In the genomic region with DNA sequence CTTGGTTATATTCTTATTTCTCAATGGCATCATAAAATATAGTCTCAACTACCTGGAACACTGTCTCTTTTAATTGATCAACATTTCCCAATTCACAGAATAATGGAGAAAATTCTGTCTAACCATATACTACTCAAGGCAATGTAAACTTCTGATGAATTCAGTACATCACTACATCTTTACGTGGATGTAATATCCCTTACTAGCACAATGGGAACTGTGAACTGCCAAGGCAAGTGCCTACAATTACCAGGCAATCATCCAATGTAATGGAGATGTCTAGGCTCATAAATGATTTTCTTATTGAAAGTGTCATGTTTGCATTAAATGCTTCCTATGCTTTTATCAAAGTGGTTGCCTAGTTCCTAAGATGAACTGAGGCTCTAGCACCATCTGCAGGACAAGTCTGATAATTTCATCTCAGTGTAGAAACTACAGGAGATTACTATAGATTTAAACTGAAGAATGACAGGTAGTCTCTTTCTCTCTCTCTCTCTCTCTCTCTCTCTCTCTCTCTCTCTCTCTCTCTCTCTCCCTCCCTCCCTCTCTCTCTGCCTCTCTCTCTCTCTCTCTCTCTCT, we compare ENCODE assay signal across 9 mouse cellular contexts.
DNase-seq lines count a peak whose midpoint lies in the region; ATAC-seq and TF ChIP-seq lines count a peak whose summit lies in the region.
"Had no signal": no experiment of that assay in that cellular context is flagged by ENCODE, and none has a peak within 500 bp of the region (broad histone marks: within the 10 kb centered on the region; RNA-seq: fewer than 3 reads in every experiment).

No protein-coding gene starts in this region.

- H3K4me1 ChIP-seq in heart, embryonic 10.5 days = no peaks in the 10 kb centered on the region
- H3K4me1 ChIP-seq in forebrain, postnatal 0 days (ENCODE audit: insufficient read depth) = no peaks in the 10 kb centered on the region
- no peaks in the 10 kb centered on the region for H3K4me1 ChIP-seq in midbrain, embryonic 16.5 days (ENCODE audit: control insufficient read depth, insufficient read depth, low read length)
- H3K4me1 ChIP-seq: limb, embryonic 13.5 days had no signal

- no peaks in the 10 kb centered on the region for H3K36me3 ChIP-seq in heart, embryonic 10.5 days
- no peaks in the 10 kb centered on the region for H3K36me3 ChIP-seq in forebrain, postnatal 0 days (ENCODE audit: insufficient read depth)
- no peaks in the 10 kb centered on the region for H3K36me3 ChIP-seq in midbrain, embryonic 16.5 days (ENCODE audit: control insufficient read depth, insufficient read depth, low read length)
- H3K36me3 ChIP-seq: limb, embryonic 13.5 days had no signal

- H3K4me3 ChIP-seq in heart, embryonic 10.5 days = no peak overlapping the region
- no peak overlapping the region for H3K4me3 ChIP-seq in forebrain, postnatal 0 days (ENCODE audit: low read depth, low read length)
- H3K4me3 ChIP-seq in midbrain, embryonic 16.5 days (ENCODE audit: low read depth, low read length) = no peak overlapping the region
- H3K4me3 ChIP-seq: limb, embryonic 13.5 days had no signal

- TF ChIP-seq CTCF in forebrain, postnatal 0 days (IDR thresholded peaks at IDR 0.05; ENCODE audit: low read depth) = peak; percentile 82

- no peak overlapping the region for H3K4me2 ChIP-seq in forebrain, postnatal 0 days (ENCODE audit: low read depth)
- no peak overlapping the region for H3K4me2 ChIP-seq in midbrain, embryonic 16.5 days (ENCODE audit: low read length)
- H3K4me2 ChIP-seq: limb, embryonic 13.5 days had no signal

- DNase-seq in heart, postnatal 10 days = peak; percentile 29 to 57
- DNase-seq in heart, embryonic 10.5 days (ENCODE audit: low spot score) = no peak
- DNase-seq in brain, adult 2 months (ENCODE audit: low read depth, low spot score) = peak; percentile 68
- DNase-seq in forebrain, postnatal 0 days = peak; percentile 83
- DNase-seq in layer of hippocampus, adult 18-20 months (ENCODE audit: low spot score in 2 of 2) = peak; percentile 6 to 78
- no peak for DNase-seq in ovary, postnatal 10 days (ENCODE audit: low spot score)

- no peak overlapping the region for H3K27ac ChIP-seq in heart, embryonic 10.5 days
- H3K27ac ChIP-seq in forebrain, postnatal 0 days (ENCODE audit: low read depth, low read length) = no peak overlapping the region
- no peak overlapping the region for H3K27ac ChIP-seq in midbrain, embryonic 16.5 days (ENCODE audit: low read length)
- H3K27ac ChIP-seq: limb, embryonic 13.5 days had no signal

- no peaks in the 10 kb centered on the region for H3K27me3 ChIP-seq in heart, embryonic 10.5 days (ENCODE audit: insufficient read depth, poor library complexity, severe bottlenecking)
- H3K27me3 ChIP-seq in forebrain, postnatal 0 days (ENCODE audit: insufficient read depth, low read length) = no peaks in the 10 kb centered on the region
- H3K27me3 ChIP-seq in midbrain, embryonic 16.5 days (ENCODE audit: control insufficient read depth, insufficient read depth, low read depth, low read length) = no peaks in the 10 kb centered on the region
- H3K27me3 ChIP-seq: limb, embryonic 13.5 days had no signal

- 88% methylated on average over 1 of the region's 1 CpGs for WGBS in heart, embryonic 10.5 days
- 67% methylated on average over 1 of the region's 1 CpGs for WGBS in forebrain, postnatal 0 days
- 71% methylated on average over 1 of the region's 1 CpGs for WGBS in midbrain, embryonic 16.5 days

- no peaks in the 10 kb centered on the region for H3K9me3 ChIP-seq in heart, embryonic 10.5 days
- H3K9me3 ChIP-seq in forebrain, postnatal 0 days (ENCODE audit: low read length) = no peaks in the 10 kb centered on the region
- no peaks in the 10 kb centered on the region for H3K9me3 ChIP-seq in midbrain, embryonic 16.5 days (replicated peaks; ENCODE audit: control insufficient read depth, low read length, poor library complexity, severe bottlenecking)
- H3K9me3 ChIP-seq: limb, embryonic 13.5 days had no signal

- H3K9ac ChIP-seq in forebrain, postnatal 0 days = no peak overlapping the region
- H3K9ac ChIP-seq in midbrain, embryonic 16.5 days (ENCODE audit: low read depth, low read length) = no peak overlapping the region
- H3K9ac ChIP-seq: limb, embryonic 13.5 days had no signal

- intact Hi-C loops in heart, postnatal 10 days (cut with DNase I) = loop anchor here (1.0 to 2.0 kb wide), 3 partner anchors 399 to 837 kb away; no protein-coding TSS in a partner anchor

- peak; percentile 90 for ATAC-seq in CD4-positive, CD25-positive, alpha-beta regulatory T cell, adult 4 months
- peak; percentile 69; the same call in 1 of the 2 replicates for ATAC-seq in forebrain, postnatal 0 days
- peak; percentile 73; the same call in 1 of the 2 replicates for ATAC-seq in midbrain, embryonic 16.5 days

Comparison
In these comparisons a context has a peak if more than half of its experiments do, and no peak if none do; other contexts are left out.
1. DNase-seq: peak in heart, postnatal 10 days (2 of 2), brain, adult 2 months (single experiment), forebrain, postnatal 0 days (single experiment) and layer of hippocampus, adult 18-20 months (2 of 2); none in heart, embryonic 10.5 days (single experiment) and ovary, postnatal 10 days (single experiment).
2. Peak in every context shown above with its lines, with median percentiles within 50 percentile points of each other: ATAC-seq.